Mouse (Mus musculus) neural tube, embryonic 11.5 days (tissue): ENCODE measurements at regions not wholly inside any gene's neighbourhood (a gene's known extent, or its start where the extent isn't known, plus 50 kb on each side); places are given as distances from the start of the nearest gene placed in this dataset.

Source experiments
- ATAC-seq: fragments of 200-750 bp; cut with Nextera tagmentation; 2 replicates; pipeline ENCODE4 v1.8.0; 2017; ENCODE audit warnings: moderate number of reproducible peaks, mild to moderate bottlenecking, moderate TSS enrichment, moderate library complexity; ENCODE audit not compliant: insufficient read depth, low FRiP score, low TSS enrichment
- DNase-seq: peaks from one replicate; pipeline ENCODE4 v3.0.0-alpha.2; 2015; ENCODE audit warnings: low spot score
- H3K27ac ChIP-seq: fragments of 300-500 bp; sonication (generic); 2 replicates; pipeline ENCODE4 v1.5.1; 2014; ENCODE audit warnings: low read depth, mild to moderate bottlenecking, low read length
- H3K27me3 ChIP-seq: fragments of 300-500 bp; sonication (generic); 2 replicates; pipeline ENCODE4 v1.6.1; 2014; ENCODE audit warnings: mild to moderate bottlenecking, low read length, mixed read lengths; ENCODE audit not compliant: control insufficient read depth, insufficient read depth
- H3K36me3 ChIP-seq: fragments of 300-500 bp; sonication (generic); 2 replicates; pipeline ENCODE4 v1.6.1; 2014; ENCODE audit warnings: mild to moderate bottlenecking, low read length, moderate library complexity, mixed read lengths; ENCODE audit not compliant: control insufficient read depth, insufficient read depth
- H3K4me1 ChIP-seq: fragments of 300-500 bp; sonication (generic); 2 replicates; pipeline ENCODE4 v1.6.1; 2014; ENCODE audit warnings: low read length, mixed read lengths; ENCODE audit not compliant: control insufficient read depth, insufficient read depth
- H3K4me2 ChIP-seq: fragments of 300-500 bp; sonication (generic); 2 replicates; pipeline ENCODE4 v1.6.1; 2014; ENCODE audit warnings: low read depth, mild to moderate bottlenecking, moderate library complexity
- H3K4me3 ChIP-seq: fragments of 300-500 bp; sonication (generic); 2 replicates; pipeline ENCODE4 v1.5.1; 2014; ENCODE audit warnings: low read depth, low read length
- H3K9ac ChIP-seq: fragments of 300-500 bp; sonication (generic); 2 replicates; pipeline ENCODE4 v1.6.1; 2014; ENCODE audit warnings: mild to moderate bottlenecking, low read length
- H3K9me3 ChIP-seq: fragments of 300-500 bp; sonication (generic); 2 replicates; pipeline ENCODE4 v1.6.1; 2016; ENCODE audit warnings: low read length; ENCODE audit not compliant: control insufficient read depth
- WGBS: fragments of 180-500 bp; shearing (Covaris S2); extraction: QIAGEN DNeasy Blood & Tissue Kit; methylation state at CpG from one replicate; pipeline ENCODE4 v1.1.7; 2014; 5-methylcytosine and 5-hydroxymethylcytosine counted together

- H3K36me3 ChIP-seq: no peaks in the 10 kb centered on the region
- no peak for DNase-seq
- H3K27me3 ChIP-seq: no peaks in the 10 kb centered on the region
- no peak overlapping the region for H3K27ac ChIP-seq
- no peak overlapping the region for H3K4me3 ChIP-seq
- H3K4me2 ChIP-seq: no peak overlapping the region
- WGBS: 87% methylated on average over 1 of the region's 1 CpGs
- no peaks in the 10 kb centered on the region for H3K4me1 ChIP-seq
- no peak for ATAC-seq
- H3K9ac ChIP-seq: no peak overlapping the region
- H3K9me3 ChIP-seq: no peaks in the 10 kb centered on the region
Observed at GRCm38 (mm10) chr5:51108181-51108580, 459.3 kb downstream of the Ppargc1a start.

GRCm38 (mm10) chr5:51099902-51100301, 467.6 kb downstream of the Ppargc1a start:
- ATAC-seq (no peak), DNase-seq (no peak)
- 85% methylated on average over 3 of the region's 3 CpGs for WGBS
- Histone ChIP-seq H3K36me3 (no peaks in the 10 kb centered on the region), H3K4me2 (no peak overlapping the region), H3K27ac (no peak overlapping the region), H3K9ac (no peak overlapping the region), H3K27me3 (no peaks in the 10 kb centered on the region), H3K9me3 (no peaks in the 10 kb centered on the region), H3K4me3 (no peak overlapping the region), H3K4me1 (no peaks in the 10 kb centered on the region)

GRCm38 (mm10) chr5:51072674-51073468, 494.7 kb downstream of the Ppargc1a start:
- Histone ChIP-seq H3K27me3 (no peaks in the 10 kb centered on the region), H3K9ac (no peak overlapping the region), H3K4me3 (no peak overlapping the region), H3K27ac (no peak overlapping the region), H3K4me1 (no peaks in the 10 kb centered on the region), H3K9me3 (no peaks in the 10 kb centered on the region), H3K4me2 (no peak overlapping the region), H3K36me3 (no peaks in the 10 kb centered on the region)
- DNase-seq (no peak), ATAC-seq (no peak)
- 68% methylated on average over 8 of the region's 8 CpGs for WGBS

GRCm38 (mm10) chr5:51072146-51072545, 495.4 kb downstream of the Ppargc1a start:
- Histone ChIP-seq H3K27me3 (no peaks in the 10 kb centered on the region), H3K9ac (no peak overlapping the region), H3K9me3 (no peaks in the 10 kb centered on the region), H3K4me2 (no peak overlapping the region), H3K4me1 (no peaks in the 10 kb centered on the region), H3K27ac (no peak overlapping the region), H3K36me3 (no peaks in the 10 kb centered on the region), H3K4me3 (no peak overlapping the region)
- DNase-seq (no peak), ATAC-seq (no peak)
- 85% methylated on average over 2 of the region's 2 CpGs for WGBS

GRCm38 (mm10) chr5:51069668-51070067, 497.9 kb downstream of the Ppargc1a start:
- 65% methylated on average over 1 of the region's 1 CpGs for WGBS

GRCm38 (mm10) chr5:51045872-51046271, 521.7 kb downstream of the Ppargc1a start:
- Histone ChIP-seq H3K4me1 (no peaks in the 10 kb centered on the region), H3K4me3 (no peak overlapping the region), H3K9ac (no peak overlapping the region), H3K27me3 (no peaks in the 10 kb centered on the region), H3K4me2 (no peak overlapping the region), H3K9me3 (no peaks in the 10 kb centered on the region), H3K36me3 (no peaks in the 10 kb centered on the region), H3K27ac (no peak overlapping the region)
- ATAC-seq (no peak), DNase-seq (no peak)
- WGBS: 86% methylated on average over 2 of the region's 2 CpGs

More at GRCm38 (mm10) chr5:51069668-51070067, 497.9 kb downstream of the Ppargc1a start:
- Histone ChIP-seq H3K9me3 (no peaks in the 10 kb centered on the region), H3K27ac (no peak overlapping the region), H3K9ac (no peak overlapping the region), H3K36me3 (no peaks in the 10 kb centered on the region), H3K4me3 (no peak overlapping the region), H3K4me2 (no peak overlapping the region), H3K4me1 (no peaks in the 10 kb centered on the region), H3K27me3 (no peaks in the 10 kb centered on the region)
- DNase-seq (no peak), ATAC-seq (no peak)

GRCm38 (mm10) chr5:51041541-51042217, 525.8 kb downstream of the Ppargc1a start:
- DNase-seq (no peak), ATAC-seq (no peak)
- 88% methylated on average over 6 of the region's 6 CpGs for WGBS
- no peaks in the 10 kb centered on the region for H3K4me1 ChIP-seq
- no peaks in the 10 kb centered on the region for H3K36me3 ChIP-seq
- no peak overlapping the region for H3K9ac ChIP-seq
- H3K4me3 ChIP-seq: no peak overlapping the region
- H3K4me2 ChIP-seq: no peak overlapping the region
- no peaks in the 10 kb centered on the region for H3K27me3 ChIP-seq
- no peak overlapping the region for H3K27ac ChIP-seq
- no peaks in the 10 kb centered on the region for H3K9me3 ChIP-seq

GRCm38 (mm10) chr5:51040926-51041325, 526.6 kb downstream of the Ppargc1a start:
- no peak for ATAC-seq
- no peaks in the 10 kb centered on the region for H3K36me3 ChIP-seq
- H3K9ac ChIP-seq: no peak overlapping the region
- no peaks in the 10 kb centered on the region for H3K9me3 ChIP-seq
- 87% methylated on average over 6 of the region's 6 CpGs for WGBS
- no peaks in the 10 kb centered on the region for H3K4me1 ChIP-seq
- no peak overlapping the region for H3K27ac ChIP-seq
- H3K27me3 ChIP-seq: no peaks in the 10 kb centered on the region
- H3K4me2 ChIP-seq: no peak overlapping the region
- H3K4me3 ChIP-seq: no peak overlapping the region
- no peak for DNase-seq

GRCm38 (mm10) chr5:51040463-51040862, 527.1 kb downstream of the Ppargc1a start:
- Histone ChIP-seq H3K27ac (no peak overlapping the region), H3K4me1 (no peaks in the 10 kb centered on the region), H3K36me3 (no peaks in the 10 kb centered on the region), H3K4me3 (no peak overlapping the region), H3K9me3 (no peaks in the 10 kb centered on the region), H3K27me3 (no peaks in the 10 kb centered on the region), H3K4me2 (no peak overlapping the region), H3K9ac (no peak overlapping the region)
- ATAC-seq (no peak), DNase-seq (no peak)
- 82% methylated on average over 6 of the region's 6 CpGs for WGBS
